Mouse (Mus musculus) heart, postnatal 0 days (tissue): Measurements from ENCODE around the gene Utp14a. TPM values are rescaled to one million over a fixed set of nuclear protein-coding genes. Genes with fewer than 3 reads are reported as not detected.
A peak's percentile ranks its signal among the peaks of the same experiment; 100 is the strongest.

Experiments used
- ATAC-seq: fragments of 200-750 bp; cut with Nextera tagmentation; 2 replicates; pipeline ENCODE4 v1.8.0; 2017; ENCODE audit warnings: low read depth, moderate number of reproducible peaks, moderate library complexity; ENCODE audit not compliant: insufficient read depth
- DNase-seq: peaks from one replicate; pipeline ENCODE4 v3.0.0-alpha.2; 2016; ENCODE audit warnings: low spot score
- H3K27ac ChIP-seq: fragments of 300-500 bp; sonication (generic); 2 replicates; pipeline ENCODE4 v1.5.1; 2014; ENCODE audit warnings: low read depth, mild to moderate bottlenecking
- H3K27me3 ChIP-seq: fragments of 300-500 bp; sonication (generic); 2 replicates; pipeline ENCODE4 v1.6.1; 2014; ENCODE audit warnings: low read length, mixed read lengths; ENCODE audit not compliant: control insufficient read depth, insufficient read depth
- H3K36me3 ChIP-seq: fragments of 300-500 bp; sonication (generic); replicated peaks from 2 replicates; pipeline ENCODE4 v1.6.1; 2014; ENCODE audit warnings: low read length, mixed read lengths; ENCODE audit not compliant: control insufficient read depth, insufficient read depth
- H3K4me1 ChIP-seq: fragments of 300-500 bp; sonication (generic); 2 replicates; pipeline ENCODE4 v1.6.1; 2014; ENCODE audit warnings: antibody characterized with exemption; ENCODE audit not compliant: control insufficient read depth, insufficient read depth
- H3K4me2 ChIP-seq: fragments of 300-500 bp; sonication (generic); 2 replicates; pipeline ENCODE4 v1.6.1; 2014; ENCODE audit warnings: low read depth, mild to moderate bottlenecking, low read length, moderate library complexity
- H3K4me3 ChIP-seq: fragments of 300-500 bp; sonication (generic); 2 replicates; pipeline ENCODE4 v1.5.1; 2014; ENCODE audit warnings: low read depth, low read length
- H3K9ac ChIP-seq: fragments of 300-500 bp; sonication (generic); replicated peaks from 2 replicates; pipeline ENCODE4 v1.6.1; 2014; ENCODE audit warnings: low read depth, low read length, mixed read lengths
- H3K9me3 ChIP-seq: fragments of 300-500 bp; sonication (generic); replicated peaks from 2 replicates; pipeline ENCODE4 v1.6.1; 2016; ENCODE audit warnings: low read length; ENCODE audit not compliant: control insufficient read depth
- CTCF ChIP-seq: IDR thresholded peaks from 2 replicates; pipeline ENCODE4 v1.5.1; 2016; ENCODE audit warnings: antibody characterized with exemption, control low read depth, low read depth
- EP300 ChIP-seq: IDR thresholded peaks from 2 replicates; pipeline ENCODE4 v1.6.1; 2016; ENCODE audit warnings: antibody characterized with exemption, low read depth
- whole genome bisulfite sequencing: fragments of 180-500 bp; shearing (Covaris S2); extraction: QIAGEN DNeasy Blood & Tissue Kit; methylation state at CpG from one replicate; pipeline ENCODE4 v1.1.7; 2014; 5-methylcytosine and 5-hydroxymethylcytosine counted together
- polyA plus RNA-seq: library from polyadenylated mRNA; unstranded; fragments of >200 nt; fragmentation: Nextera tagmentation; extraction: Ambion mirVana; gene quantifications from 2 replicates; pipeline ENCODE4 v1.2.1, GENCODE M21; 2015
- total RNA-seq: library from RNA; depleted of rRNA; stranded (reverse); fragments of >200 nt; gene quantifications from 2 replicates; pipeline ENCODE4 v1.2.3, GENCODE M21; 2014; ENCODE audit warnings: low replicate concordance

Utp14a gene
- total and polyA plus RNA-seq, 2 experiments from 2014 or later, result 3.4 to 9.6 TPM

DNA sequence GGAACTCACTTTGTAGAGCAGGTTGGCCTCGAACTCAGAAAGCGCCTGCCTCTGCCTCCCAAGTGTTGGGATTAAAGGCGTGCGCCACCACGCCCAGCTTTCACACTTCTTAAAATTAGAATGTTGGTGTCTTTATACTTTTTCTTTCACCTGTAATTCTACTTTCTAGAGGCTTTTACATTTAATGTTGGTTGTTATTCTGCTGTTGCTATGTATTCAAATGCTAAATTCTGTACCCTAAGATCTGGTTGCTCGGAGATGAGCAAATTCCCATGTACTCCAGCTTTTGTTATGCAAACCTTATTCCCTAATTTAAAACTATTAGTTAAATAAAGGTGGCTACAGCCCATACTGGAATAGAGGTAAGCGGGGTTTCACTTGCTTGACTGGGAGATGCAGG lies 34.0 kb upstream of the Utp14a start:
- no peak overlapping the region for H3K27ac ChIP-seq
- H3K36me3 ChIP-seq, result no peaks in the 10 kb centered on the region
- H3K4me1 ChIP-seq, result no peaks in the 10 kb centered on the region
- 83% methylated on average over 7 of the region's 7 CpGs for WGBS
- no peak for TF ChIP-seq CTCF
- TF ChIP-seq EP300, result no peak
- no peak overlapping the region for H3K4me2 ChIP-seq
- no peak overlapping the region for H3K4me3 ChIP-seq
- no peaks in the 10 kb centered on the region for H3K27me3 ChIP-seq
- H3K9ac ChIP-seq, result no peak overlapping the region
- no peak for DNase-seq
- ATAC-seq, result no peak
- no peaks in the 10 kb centered on the region for H3K9me3 ChIP-seq

DNA sequence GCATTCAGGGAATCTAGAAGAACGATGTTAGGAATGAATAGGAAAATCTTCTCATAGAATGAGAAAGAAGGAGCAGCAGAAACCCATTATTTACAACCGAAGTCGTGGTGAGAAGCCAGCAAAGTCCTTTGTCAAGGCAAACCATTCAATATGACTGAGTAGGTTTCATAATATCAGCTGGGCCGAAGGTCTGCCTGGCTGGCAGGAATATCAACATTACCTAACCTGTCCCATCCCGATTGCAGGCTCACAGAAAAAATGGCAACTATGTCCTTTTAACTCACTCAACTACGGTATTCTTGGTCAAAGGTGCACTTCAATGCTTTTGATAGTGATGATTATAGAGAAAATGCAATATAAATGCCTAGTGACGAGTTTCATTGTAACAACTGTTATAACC lies 30.4 kb upstream of the Utp14a start:
- H3K27me3 ChIP-seq, result no peaks in the 10 kb centered on the region
- no peaks in the 10 kb centered on the region for H3K9me3 ChIP-seq
- no peaks in the 10 kb centered on the region for H3K36me3 ChIP-seq
- no peak for ATAC-seq
- H3K27ac ChIP-seq, result no peak overlapping the region
- no peak overlapping the region for H3K4me2 ChIP-seq
- H3K4me1 ChIP-seq, result no peaks in the 10 kb centered on the region
- no peak overlapping the region for H3K4me3 ChIP-seq
- DNase-seq, result no peak
- no peak overlapping the region for H3K9ac ChIP-seq
- TF ChIP-seq EP300 (no peak), CTCF (no peak)
- WGBS, result 72% methylated on average over 7 of the region's 7 CpGs

DNA sequence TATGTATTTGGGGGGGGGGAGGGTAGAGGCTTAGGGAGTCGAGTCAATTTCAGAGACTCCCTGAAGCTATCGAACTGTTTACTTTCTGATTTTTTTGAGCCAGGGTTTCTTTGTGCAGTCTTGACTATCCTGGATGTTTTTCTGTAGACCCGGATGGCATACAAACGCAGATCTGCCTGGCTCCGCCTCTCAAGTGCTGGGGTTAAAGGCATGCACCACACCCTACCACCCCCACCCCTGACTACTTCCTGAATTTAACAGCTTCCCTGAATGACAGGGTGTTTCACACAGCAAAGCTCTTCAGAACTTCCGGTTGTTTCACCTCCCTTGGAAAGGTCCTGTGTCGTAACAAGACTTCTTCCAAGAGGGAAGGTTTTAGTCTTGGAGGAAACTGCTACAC lies 22.2 kb upstream of the Utp14a start:
- Histone ChIP-seq H3K27me3 (no peaks in the 10 kb centered on the region), H3K4me2 (no peak overlapping the region), H3K4me3 (no peak overlapping the region), H3K9ac (no peak overlapping the region), H3K27ac (no peak overlapping the region), H3K9me3 (no peaks in the 10 kb centered on the region), H3K4me1 (no peaks in the 10 kb centered on the region), H3K36me3 (no peaks in the 10 kb centered on the region)
- DNase-seq (no peak), ATAC-seq (no peak)
- 43% methylated on average over 7 of the region's 7 CpGs for WGBS
- no peak for TF ChIP-seq EP300
- TF ChIP-seq CTCF, result no peak

DNA sequence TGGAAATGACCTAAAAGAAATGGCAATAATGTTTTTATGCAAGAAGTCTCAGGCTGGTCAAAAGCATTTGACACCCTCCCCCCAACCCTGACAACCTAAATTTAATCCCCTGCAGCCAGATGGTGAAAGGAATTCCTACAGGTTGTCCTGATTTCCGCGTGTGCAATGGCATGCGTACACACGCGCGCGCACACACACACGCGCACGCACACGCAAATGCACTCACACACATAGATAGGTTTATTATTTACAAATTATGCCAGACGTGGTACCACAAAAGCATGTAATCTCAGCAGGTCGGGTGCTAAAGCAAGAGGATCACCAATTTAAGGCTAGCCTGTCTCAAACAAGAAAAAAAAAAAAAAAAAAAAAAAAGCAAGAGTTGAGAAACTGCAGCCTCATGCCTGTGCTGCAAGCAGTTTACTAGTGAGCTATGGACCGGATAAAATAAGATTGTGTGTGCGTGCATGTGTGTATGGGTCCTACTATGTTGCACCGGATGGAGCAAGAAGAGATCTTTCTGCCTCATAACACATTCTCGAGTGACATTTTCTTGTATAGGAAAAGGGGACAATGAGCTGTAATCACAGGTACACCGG lies 733 bp upstream of the Utp14a start:
- ATAC-seq, result peak; percentile 65
- DNase-seq, result no peak
- Histone ChIP-seq H3K36me3 (no peaks in the 10 kb centered on the region), H3K4me2 (peak overlapping the region; percentile 64), H3K27me3 (no peaks in the 10 kb centered on the region), H3K4me1 (no peaks in the 10 kb centered on the region; the same call in 1 of the 2 replicates), H3K27ac (peak overlapping the region; percentile 80), H3K9ac (peak overlapping the region; percentile 54), H3K9me3 (no peaks in the 10 kb centered on the region), H3K4me3 (peak overlapping the region; percentile 64)
- TF ChIP-seq CTCF (no peak), EP300 (no peak)
- 18% methylated on average over 18 of the region's 18 CpGs for WGBS

DNA sequence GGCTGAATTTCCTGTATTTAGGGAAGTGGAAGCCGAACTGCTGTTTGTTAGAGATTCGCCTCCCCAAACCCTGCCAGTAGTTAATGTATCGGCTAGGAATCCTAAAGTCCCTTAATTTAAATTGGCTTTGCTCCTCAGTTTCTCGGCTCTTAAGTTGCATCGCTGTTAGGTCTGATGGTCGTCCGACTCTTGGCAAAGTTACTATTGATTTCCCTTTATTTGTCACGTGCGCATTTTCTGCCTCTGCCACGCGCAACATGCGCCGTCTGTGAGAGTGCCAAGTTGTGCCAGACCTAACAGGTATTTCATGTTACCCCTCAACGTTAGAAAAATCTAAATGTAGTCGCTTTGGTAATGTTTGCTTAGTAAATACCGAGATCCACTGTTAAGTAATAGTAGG lies 349 bp downstream of the Utp14a start:
- TF ChIP-seq CTCF (no peak), EP300 (no peak)
- DNase-seq, result no peak

GRCm38 (mm10) chrX:48271671-48272070 lies 15.0 kb downstream of the Utp14a start:
- no peak overlapping the region for H3K4me2 ChIP-seq
- H3K36me3 ChIP-seq, result peaks cover 8% of the 10 kb centered on the region; the same call in 1 of the 2 replicates
- no peaks in the 10 kb centered on the region for H3K4me1 ChIP-seq
- H3K27ac ChIP-seq, result no peak overlapping the region
- H3K9ac ChIP-seq, result no peak overlapping the region
- DNase-seq (no peak), ATAC-seq (no peak)
- H3K9me3 ChIP-seq, result no peaks in the 10 kb centered on the region
- no peak for TF ChIP-seq CTCF
- TF ChIP-seq EP300, result no peak
- WGBS, result 72% methylated on average over 4 of the region's 4 CpGs
- no peaks in the 10 kb centered on the region for H3K27me3 ChIP-seq
- no peak overlapping the region for H3K4me3 ChIP-seq

More for the DNA sequence above, 349 bp downstream of the Utp14a start:
- Histone ChIP-seq H3K4me1 (no peaks in the 10 kb centered on the region; the same call in 1 of the 2 replicates), H3K4me3 (peak overlapping the region; percentile 64), H3K27me3 (no peaks in the 10 kb centered on the region), H3K36me3 (0 out of 2 replicates have a peak, but pooled peaks cover 5% of the 10 kb centered on the region), H3K9me3 (no peaks in the 10 kb centered on the region), H3K9ac (peak overlapping the region; percentile 54), H3K27ac (peak overlapping the region; percentile 66), H3K4me2 (peak overlapping the region; percentile 65)
- 14% methylated on average over 16 of the region's 16 CpGs for WGBS
- no peak for ATAC-seq
